Mouse (Mus musculus) forebrain, embryonic 11.5 days (tissue): ENCODE measurements around the gene Cbarp. TPM values are rescaled to one million over a fixed set of nuclear protein-coding genes. Genes with fewer than 3 reads are reported as not detected.

Source experiments
- ATAC-seq: fragments of 200-750 bp; cut with Nextera tagmentation; replicated peaks from 2 replicates; pipeline ENCODE4 v1.8.0; 2017; ENCODE audit warnings: moderate TSS enrichment; ENCODE audit not compliant: low FRiP score
- DNase-seq: peaks from one replicate; pipeline ENCODE4 v3.0.0-alpha.2; 2017; ENCODE audit warnings: low spot score
- H3K27ac ChIP-seq: fragments of 300-500 bp; sonication (generic); 2 replicates; pipeline ENCODE4 v1.5.1; 2014; ENCODE audit warnings: low read depth, low read length
- H3K27me3 ChIP-seq: fragments of 300-500 bp; sonication (generic); 2 replicates; pipeline ENCODE4 v1.6.1; 2014; ENCODE audit warnings: mild to moderate bottlenecking, low read length, mixed read lengths; ENCODE audit not compliant: control insufficient read depth, insufficient read depth
- H3K36me3 ChIP-seq: fragments of 300-500 bp; sonication (generic); 2 replicates; pipeline ENCODE4 v1.6.1; 2014; ENCODE audit warnings: mild to moderate bottlenecking, low read length, moderate library complexity, mixed read lengths; ENCODE audit not compliant: control insufficient read depth, insufficient read depth
- H3K4me1 ChIP-seq: fragments of 300-500 bp; sonication (generic); replicated peaks from 2 replicates; pipeline ENCODE4 v1.6.1; 2014; ENCODE audit warnings: low read length, mixed read lengths; ENCODE audit not compliant: control insufficient read depth, insufficient read depth
- H3K4me2 ChIP-seq: fragments of 300-500 bp; sonication (generic); 2 replicates; pipeline ENCODE4 v1.6.1; 2014; ENCODE audit warnings: low read depth, mild to moderate bottlenecking, low read length, moderate library complexity, mixed read lengths; ENCODE audit not compliant: severe bottlenecking
- H3K4me3 ChIP-seq: fragments of 300-500 bp; sonication (generic); 2 replicates; pipeline ENCODE4 v1.5.1; 2014; ENCODE audit warnings: low read depth, low read length
- H3K9ac ChIP-seq: fragments of 300-500 bp; sonication (generic); 2 replicates; pipeline ENCODE4 v1.6.1; 2014; ENCODE audit warnings: low read length
- H3K9me3 ChIP-seq: fragments of 300-500 bp; sonication (generic); 2 replicates; pipeline ENCODE4 v1.6.1; 2016; ENCODE audit warnings: low read length, mixed read lengths; ENCODE audit not compliant: control insufficient read depth
- WGBS: fragments of 180-500 bp; shearing (Covaris S2); extraction: QIAGEN DNeasy Blood & Tissue Kit; methylation state at CpG from one replicate; pipeline ENCODE4 v1.1.7; 2014; 5-methylcytosine and 5-hydroxymethylcytosine counted together
- polyA plus RNA-seq: library from polyadenylated mRNA; unstranded; fragments of >200 nt; fragmentation: Nextera tagmentation; extraction: Ambion mirVana; gene quantifications from 2 replicates; pipeline ENCODE4 v1.2.1, GENCODE M21; 2014

The Cbarp gene
- polyA plus RNA-seq, result 10.4 and 15.0 TPM in 2 replicates

GRCm38 (mm10) chr10:80140666-80141035 is at the start of gene Cbarp:
Gene Cbarp (minus strand): TSS chr10:80140835.
- Histone ChIP-seq H3K4me1 (peaks cover 25% of the 10 kb centered on the region), H3K27me3 (peaks cover 9% of the 10 kb centered on the region), H3K27ac (peak within 1 kb of the TSS; percentile 13), H3K4me2 (peak within 1 kb of the TSS; percentile 97), H3K4me3 (peak within 1 kb of the TSS; percentile 79), H3K36me3 (peaks cover 3% of the 10 kb centered on the region; the same call in 1 of the 2 replicates), H3K9ac (peak within 1 kb of the TSS; percentile 27; the same call in 1 of the 2 replicates), H3K9me3 (no peaks in the 10 kb centered on the region)
- WGBS, result 73% methylated on average over 10 of the region's 10 CpGs
- ATAC-seq (no peak), DNase-seq (no peak)

GRCm38 (mm10) chr10:80189999-80190398 is 49.4 kb upstream of the Cbarp start:
- Histone ChIP-seq H3K27me3 (peaks cover 2% of the 10 kb centered on the region; the same call in 1 of the 2 replicates), H3K9ac (peak overlapping the region; percentile 78), H3K27ac (peak overlapping the region; percentile 80), H3K4me3 (peak overlapping the region; percentile 37), H3K4me1 (peaks cover 18% of the 10 kb centered on the region; the same call in 1 of the 2 replicates), H3K9me3 (no peaks in the 10 kb centered on the region), H3K4me2 (peak overlapping the region; percentile 86), H3K36me3 (no peaks in the 10 kb centered on the region; the same call in 1 of the 2 replicates)
- ATAC-seq (peak; percentile 53), DNase-seq (peak; percentile 74)
- WGBS, result 4% methylated on average over 21 of the region's 21 CpGs

- no peaks in the 10 kb centered on the region; the same call in 1 of the 2 replicates for H3K36me3 ChIP-seq
- H3K4me2 ChIP-seq, result no peak overlapping the region
- H3K4me3 ChIP-seq, result no peak overlapping the region
- no peak for ATAC-seq
- no peaks in the 10 kb centered on the region for H3K9me3 ChIP-seq
- 67% methylated on average over 15 of the region's 15 CpGs for WGBS
- H3K4me1 ChIP-seq, result peaks cover 11% of the 10 kb centered on the region; the same call in 1 of the 2 replicates
- no peak overlapping the region for H3K27ac ChIP-seq
- no peak overlapping the region for H3K9ac ChIP-seq
- DNase-seq, result peak; percentile 51
- peaks cover 2% of the 10 kb centered on the region; the same call in 1 of the 2 replicates for H3K27me3 ChIP-seq
These were observed 47.9 kb upstream of the Cbarp start for GRCm38 (mm10) chr10:80188453-80189024.

- Histone ChIP-seq H3K4me2 (no peak overlapping the region), H3K9me3 (no peaks in the 10 kb centered on the region), H3K4me3 (no peak overlapping the region), H3K9ac (no peak overlapping the region), H3K27me3 (peaks cover 2% of the 10 kb centered on the region; the same call in 1 of the 2 replicates), H3K36me3 (no peaks in the 10 kb centered on the region; the same call in 1 of the 2 replicates), H3K27ac (no peak overlapping the region), H3K4me1 (peaks cover 11% of the 10 kb centered on the region; the same call in 1 of the 2 replicates)
- ATAC-seq (no peak), DNase-seq (no peak)
- WGBS, result 89% methylated on average over 10 of the region's 10 CpGs
These were observed 47.1 kb upstream of the Cbarp start for GRCm38 (mm10) chr10:80187739-80188138.

- Histone ChIP-seq H3K9me3 (no peaks in the 10 kb centered on the region), H3K27me3 (no peaks in the 10 kb centered on the region), H3K36me3 (no peaks in the 10 kb centered on the region; the same call in 1 of the 2 replicates), H3K27ac (no peak overlapping the region), H3K9ac (no peak overlapping the region), H3K4me1 (peaks cover 11% of the 10 kb centered on the region; the same call in 1 of the 2 replicates), H3K4me3 (no peak overlapping the region), H3K4me2 (no peak overlapping the region)
- ATAC-seq, result no peak
- peak; percentile 50 for DNase-seq
- 38% methylated on average over 27 of the region's 27 CpGs for WGBS
These were observed 46.0 kb upstream of the Cbarp start for GRCm38 (mm10) chr10:80186649-80187048.

GRCm38 (mm10) chr10:80182547-80182946 is 41.9 kb upstream of the Cbarp start:
- no peak for ATAC-seq
- H3K9me3 ChIP-seq, result no peaks in the 10 kb centered on the region
- no peak overlapping the region for H3K4me2 ChIP-seq
- no peak overlapping the region for H3K4me3 ChIP-seq
- H3K4me1 ChIP-seq, result peaks cover 9% of the 10 kb centered on the region; the same call in 1 of the 2 replicates
- WGBS, result 91% methylated on average over 7 of the region's 7 CpGs
- DNase-seq, result no peak
- no peaks in the 10 kb centered on the region; the same call in 1 of the 2 replicates for H3K36me3 ChIP-seq
- no peaks in the 10 kb centered on the region for H3K27me3 ChIP-seq
- no peak overlapping the region for H3K9ac ChIP-seq
- H3K27ac ChIP-seq, result no peak overlapping the region

- H3K36me3 ChIP-seq, result no peaks in the 10 kb centered on the region
- peak overlapping the region; percentile 97 for H3K9ac ChIP-seq
- peaks cover 10% of the 10 kb centered on the region; the same call in 1 of the 2 replicates for H3K4me1 ChIP-seq
- no peak overlapping the region for H3K27ac ChIP-seq
- H3K4me3 ChIP-seq, result peak overlapping the region; percentile 85
- ATAC-seq (no peak), DNase-seq (peak; percentile 53)
- peak overlapping the region; percentile 59 for H3K4me2 ChIP-seq
- no peaks in the 10 kb centered on the region for H3K9me3 ChIP-seq
- WGBS, result 59% methylated on average over 5 of the region's 5 CpGs
- no peaks in the 10 kb centered on the region for H3K27me3 ChIP-seq
These were observed 40.2 kb upstream of the Cbarp start for GRCm38 (mm10) chr10:80180823-80181222.

GRCm38 (mm10) chr10:80180288-80180687 is 39.7 kb upstream of the Cbarp start:
- 38% methylated on average over 6 of the region's 6 CpGs for WGBS
- peak overlapping the region; percentile 85 for H3K4me3 ChIP-seq
- H3K9me3 ChIP-seq, result no peaks in the 10 kb centered on the region
- H3K27me3 ChIP-seq, result no peaks in the 10 kb centered on the region
- H3K4me2 ChIP-seq, result peak overlapping the region; percentile 59
- ATAC-seq, result no peak
- H3K9ac ChIP-seq, result peak overlapping the region; percentile 97
- no peak overlapping the region for H3K27ac ChIP-seq
- no peaks in the 10 kb centered on the region for H3K36me3 ChIP-seq
- DNase-seq, result peak; percentile 56
- peaks cover 11% of the 10 kb centered on the region; the same call in 1 of the 2 replicates for H3K4me1 ChIP-seq
